Mouse (Mus musculus): ENCODE measurements around the gene Cep112. TPM values are rescaled to one million over a fixed set of nuclear protein-coding genes. Genes with fewer than 3 reads are reported as not detected.

Gene Cep112
- 1 to 10 TPM in 2 of 3 experiments, under 1 TPM in 1; 0.62 to 1.8 (median 1.0) TPM for polyA plus RNA-seq (2017; shearing (Covaris generic))

DNA sequence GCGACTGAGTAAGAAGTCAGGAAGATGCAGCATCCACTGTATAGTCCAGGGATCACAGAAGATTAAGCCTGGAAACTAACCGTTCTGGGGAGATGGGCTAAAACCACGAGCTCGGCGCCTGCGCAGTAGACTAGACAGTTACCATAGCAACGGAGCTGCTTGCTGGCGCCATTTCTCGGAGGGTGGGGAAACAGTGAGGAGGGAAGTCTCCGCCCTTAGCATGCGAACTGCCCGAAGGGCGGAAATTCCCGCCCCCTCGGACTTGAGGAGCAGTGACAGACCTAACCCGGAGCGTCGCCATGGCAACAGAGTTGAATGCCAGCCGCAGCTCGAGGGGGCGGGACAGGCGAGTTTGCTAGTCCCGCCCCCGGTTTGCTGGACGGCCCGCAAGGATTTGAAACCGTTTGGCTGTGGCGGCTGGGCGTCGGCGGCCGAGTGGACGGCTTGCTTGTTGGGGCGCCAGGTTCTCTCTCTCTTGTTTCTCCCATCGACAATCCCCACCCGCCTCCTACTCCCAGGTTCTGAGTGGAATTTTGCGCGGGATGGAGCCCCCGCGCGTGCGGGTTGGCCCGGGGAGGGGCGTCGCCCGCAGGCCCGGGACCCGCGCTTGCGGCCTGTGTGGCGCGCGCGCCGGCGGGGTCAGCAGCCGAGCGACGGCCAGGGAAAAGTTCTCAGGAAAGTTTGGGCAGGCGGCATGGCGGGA is at the start of gene Cep112:
Cep112 (plus strand) TSS at position 304 of the 703 bp plus-strand sequence.
- peak; percentile 97 for ATAC-seq

DNA sequence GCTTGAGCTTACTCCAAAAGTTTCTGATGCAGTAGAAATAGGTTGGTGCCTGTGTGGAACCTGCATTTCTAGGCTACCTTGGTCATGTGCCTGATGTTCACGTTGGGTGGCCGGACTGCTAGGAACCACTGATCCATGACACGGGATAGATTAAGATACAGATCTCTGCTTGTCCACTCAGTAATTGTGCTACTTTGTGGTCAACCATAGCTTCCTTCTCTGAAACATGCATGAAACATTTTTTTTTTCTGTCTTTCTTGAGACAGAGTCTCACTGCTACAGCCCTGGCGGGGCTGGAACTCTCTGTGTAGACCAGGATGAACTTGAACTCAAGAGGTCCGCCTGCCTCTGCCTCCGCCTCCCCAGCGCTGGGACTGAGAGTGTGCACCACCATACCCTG is 48.2 kb upstream of the Cep112 start:
- ATAC-seq, result no peak

DNA sequence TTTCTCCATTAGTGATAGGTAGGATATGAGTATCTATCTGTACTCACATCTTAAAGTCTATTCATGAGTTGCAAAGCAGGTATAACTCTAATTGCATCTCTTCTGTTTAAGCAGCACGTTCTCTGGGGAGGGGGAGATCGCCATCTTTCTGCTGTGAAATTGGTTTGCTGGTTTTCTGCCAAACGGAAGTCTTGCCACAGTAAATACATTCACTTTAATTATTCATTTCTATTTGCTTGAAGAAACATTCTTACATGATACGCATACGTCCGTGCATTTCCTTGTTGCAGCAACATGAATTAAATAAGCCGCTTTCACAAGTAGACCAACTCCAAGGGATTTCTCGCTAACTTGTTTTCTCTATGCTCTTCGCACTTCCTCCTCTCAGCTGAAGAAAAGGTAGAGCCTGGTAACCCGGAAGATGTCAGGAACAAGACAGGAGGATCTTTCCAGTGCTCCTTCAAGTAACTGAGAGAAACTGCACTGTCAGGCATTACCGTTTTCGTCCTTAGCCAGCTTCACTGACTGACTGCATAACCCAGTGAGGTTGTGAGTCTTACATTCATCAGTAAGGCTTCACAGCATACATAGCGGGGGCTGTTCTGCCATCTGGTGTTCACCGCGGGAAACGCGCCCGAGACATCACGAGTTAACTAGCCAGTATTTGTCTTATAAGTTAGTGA is 47.2 kb upstream of the Cep112 start:
- ATAC-seq, result peak; percentile 93

DNA sequence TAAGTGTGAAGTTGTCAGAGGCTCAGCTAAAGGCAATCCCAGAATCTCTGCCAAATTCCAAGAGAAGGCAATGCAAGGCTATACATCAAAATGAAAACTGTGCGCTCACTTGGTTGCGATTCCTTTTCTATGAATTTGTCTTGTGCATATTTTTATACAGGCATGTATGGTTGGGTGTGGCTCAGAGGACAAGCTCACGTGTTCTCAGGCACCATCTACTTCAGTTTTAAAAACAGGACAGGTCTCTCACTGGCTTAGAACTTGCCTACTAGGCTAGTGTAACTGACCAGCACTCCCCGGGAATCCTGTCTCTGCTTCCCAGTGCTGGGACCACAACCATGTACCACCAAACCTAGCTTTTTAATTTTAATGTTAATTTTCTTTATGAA is 46.6 kb upstream of the Cep112 start:
- no peak for ATAC-seq

DNA sequence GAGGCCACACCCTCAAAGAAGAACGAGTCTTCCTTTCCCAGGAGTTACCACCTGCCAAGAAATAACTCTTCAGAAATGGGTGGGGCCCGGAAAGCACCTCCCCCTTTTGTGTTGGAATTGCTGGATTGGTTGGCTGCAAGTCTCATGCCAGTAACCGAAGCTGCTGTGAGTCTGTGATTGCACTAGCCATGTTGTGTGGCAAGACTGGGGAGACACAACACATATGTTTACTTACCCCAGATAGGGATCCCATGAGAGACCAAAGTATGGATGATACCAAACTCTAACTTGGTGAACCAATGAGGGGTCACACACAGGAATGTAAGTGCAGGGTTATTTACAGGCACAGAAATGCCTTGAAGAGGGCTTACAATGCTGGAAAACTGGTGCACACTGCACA is 42.3 kb upstream of the Cep112 start:
- ATAC-seq, result no peak

DNA sequence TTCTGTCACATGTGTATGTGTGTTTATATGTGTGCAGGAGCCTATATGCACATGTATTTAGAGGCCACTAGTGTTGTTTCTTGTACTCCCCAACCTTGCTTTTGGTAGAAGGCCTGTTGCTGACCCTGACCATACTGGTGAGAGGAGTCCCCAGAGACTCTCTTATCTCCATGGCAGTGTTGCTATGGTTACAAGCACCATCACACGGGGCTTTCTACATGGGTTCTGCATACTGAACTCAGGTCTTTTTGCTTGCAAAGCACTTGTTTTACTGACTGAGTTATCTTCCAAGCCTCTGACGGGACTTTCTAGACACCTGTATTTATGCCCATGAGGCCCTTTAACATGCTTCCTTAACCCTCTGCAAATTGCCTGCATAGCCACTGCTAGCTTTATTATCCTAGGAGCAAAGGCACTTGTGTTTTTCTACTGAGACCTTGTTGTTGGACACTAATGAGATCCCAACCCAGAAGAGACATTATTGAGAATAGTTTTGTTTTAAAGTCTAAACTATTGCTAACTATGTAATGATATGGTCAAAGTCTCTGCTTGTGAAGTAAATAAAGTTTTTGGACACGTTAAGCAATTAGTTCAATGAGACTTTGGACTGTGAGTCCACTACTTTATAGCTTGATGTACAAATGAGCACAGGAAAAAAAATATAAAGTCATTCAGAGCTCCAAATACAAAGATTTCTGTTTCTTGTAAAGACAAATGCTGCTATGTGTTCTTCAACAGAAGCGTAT is 39.9 kb upstream of the Cep112 start:
- no peak for ATAC-seq

DNA sequence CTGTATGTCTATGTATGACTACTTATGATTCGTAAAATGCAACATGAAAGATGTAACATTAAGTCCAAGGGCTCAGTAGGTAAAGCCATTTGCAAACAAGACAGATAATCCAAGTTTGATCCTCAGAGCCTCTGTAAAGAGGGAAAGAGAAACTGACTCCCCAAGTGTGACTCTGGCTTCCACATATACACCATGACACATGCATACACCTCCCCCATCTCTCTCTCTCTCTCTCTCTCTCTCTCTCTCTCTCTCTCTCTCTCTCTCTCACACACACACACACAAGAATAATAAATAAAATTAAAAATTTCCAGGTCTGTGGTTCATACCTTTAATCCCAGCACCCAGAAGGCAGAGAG is 39.3 kb upstream of the Cep112 start:
- no peak for ATAC-seq

DNA sequence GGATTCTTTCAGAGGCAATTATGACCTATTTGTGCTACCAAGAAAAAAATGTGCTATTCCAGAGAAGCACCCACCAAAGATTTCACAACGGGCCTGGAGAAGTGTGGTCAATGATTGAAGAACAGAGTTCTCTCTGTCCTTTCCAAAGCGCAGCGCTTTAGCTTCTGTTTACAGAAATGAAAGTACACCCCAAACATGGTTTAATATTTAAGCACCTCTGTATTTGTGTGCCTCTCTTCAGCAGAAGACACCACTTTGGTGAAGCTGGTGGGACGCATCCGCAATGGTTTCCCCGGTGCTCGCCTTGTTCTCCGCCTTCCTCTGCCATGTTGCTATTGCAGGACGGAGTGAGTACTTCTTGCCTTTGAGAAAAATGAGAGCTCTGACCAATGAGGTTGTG is 29.9 kb upstream of the Cep112 start:
- no peak for ATAC-seq

DNA sequence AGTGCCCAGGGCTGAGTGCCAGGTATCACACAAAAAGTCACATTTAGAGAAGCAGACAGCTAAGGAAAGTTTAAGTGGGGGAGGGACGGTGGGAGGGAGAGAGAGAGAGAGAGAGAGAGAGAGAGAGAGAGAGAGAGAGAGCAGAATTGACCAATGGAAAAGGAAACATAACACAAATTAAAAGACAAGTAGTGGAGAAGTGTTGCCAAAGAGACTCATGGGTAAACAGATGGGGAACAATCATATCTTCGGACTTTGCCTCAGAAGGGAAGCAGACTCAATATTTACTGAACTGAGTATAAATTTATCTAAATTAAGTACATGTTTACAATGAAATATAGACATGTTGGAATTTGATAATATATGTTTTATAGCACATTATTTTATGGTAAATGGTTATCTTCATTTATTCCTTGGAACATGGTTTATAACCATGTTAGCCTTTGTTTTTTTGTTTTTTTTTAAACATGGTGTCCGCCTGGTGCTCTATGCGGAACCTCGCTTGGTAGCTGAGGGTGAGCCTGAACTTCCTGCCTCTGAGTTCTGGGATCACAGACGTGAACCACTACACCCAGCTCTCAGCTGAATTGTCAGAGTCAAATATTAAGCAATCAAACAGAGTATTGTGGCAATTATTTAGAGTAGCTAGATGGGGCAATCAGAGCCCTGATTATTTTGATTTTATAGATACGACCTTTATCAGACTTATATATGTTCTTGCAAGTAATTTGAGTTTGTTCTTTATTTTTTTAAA is 28.7 kb upstream of the Cep112 start:
- no peak for ATAC-seq

DNA sequence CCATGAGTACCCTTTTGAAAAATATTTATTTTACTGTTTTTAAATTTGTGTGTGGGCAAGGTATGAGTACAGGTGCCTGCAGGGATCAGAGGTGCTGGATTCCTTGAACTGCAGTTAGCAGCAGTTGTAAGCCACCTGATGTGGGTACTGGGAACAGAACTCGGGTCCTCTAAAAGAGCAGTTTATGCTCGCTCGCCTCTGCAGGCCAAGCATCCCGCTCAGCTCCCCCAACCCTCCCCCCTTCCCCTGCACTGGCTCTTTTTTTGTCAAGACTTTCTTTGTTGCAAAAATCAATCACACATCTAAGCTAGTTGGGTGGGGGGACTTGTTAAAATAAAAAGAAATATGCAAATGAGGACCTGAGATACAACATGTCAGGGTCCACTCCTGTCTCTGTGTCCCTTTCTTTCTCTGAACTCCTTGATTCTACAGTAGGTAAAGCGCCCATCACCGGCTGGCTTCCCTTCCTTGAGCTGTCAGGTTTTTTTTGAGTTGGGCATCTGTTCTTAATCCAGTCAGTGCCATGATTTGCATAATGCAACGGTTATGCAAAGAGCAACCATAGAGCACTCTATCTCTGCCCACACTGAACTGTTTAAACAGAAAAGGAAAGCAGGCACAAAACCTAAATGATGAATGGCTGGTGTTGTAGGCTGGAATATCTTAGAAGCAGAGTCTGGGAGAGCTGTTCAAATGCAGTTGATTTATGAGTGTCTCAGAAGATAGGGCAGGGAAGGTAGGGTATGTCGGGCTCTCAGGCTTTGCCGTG is 14.9 kb upstream of the Cep112 start:
- no peak for ATAC-seq

DNA sequence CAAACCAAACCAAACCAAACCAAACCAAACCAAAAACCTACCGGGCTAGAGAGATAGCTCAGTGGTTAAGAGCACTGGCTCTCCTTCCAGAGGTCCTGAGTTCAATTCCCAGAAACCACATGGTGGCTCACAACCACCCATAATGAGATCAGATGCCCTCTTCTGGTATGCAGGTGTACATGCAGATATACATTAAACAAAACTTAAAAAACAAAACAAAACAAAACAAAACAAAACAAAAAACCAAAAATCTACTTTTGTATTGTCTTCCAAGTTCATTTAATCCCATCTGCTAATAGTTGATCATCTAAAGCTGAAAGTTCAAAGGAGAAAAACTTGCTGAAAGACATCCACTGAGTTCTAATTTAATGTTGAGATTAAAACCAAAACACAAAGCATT is 8.6 kb upstream of the Cep112 start:
- ATAC-seq, result no peak

DNA sequence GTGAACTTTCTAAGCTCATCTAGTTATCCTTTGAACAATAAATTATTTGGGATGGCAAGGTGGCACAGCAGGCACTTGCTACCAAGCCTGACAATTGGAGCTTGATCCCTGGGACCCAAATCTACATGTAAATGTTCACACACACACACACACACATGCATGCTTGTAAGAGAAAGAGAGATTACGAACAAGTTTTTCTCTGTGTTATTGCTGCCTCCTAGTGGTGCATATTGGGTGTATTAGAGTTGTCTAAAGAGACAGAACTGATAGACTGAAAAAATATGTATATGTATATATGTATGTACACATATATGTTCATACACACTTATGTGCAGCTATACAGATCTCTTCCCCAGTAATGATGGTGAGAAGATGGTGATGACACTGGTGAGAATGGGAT is 6.5 kb upstream of the Cep112 start:
- ATAC-seq, result peak; percentile 25

DNA sequence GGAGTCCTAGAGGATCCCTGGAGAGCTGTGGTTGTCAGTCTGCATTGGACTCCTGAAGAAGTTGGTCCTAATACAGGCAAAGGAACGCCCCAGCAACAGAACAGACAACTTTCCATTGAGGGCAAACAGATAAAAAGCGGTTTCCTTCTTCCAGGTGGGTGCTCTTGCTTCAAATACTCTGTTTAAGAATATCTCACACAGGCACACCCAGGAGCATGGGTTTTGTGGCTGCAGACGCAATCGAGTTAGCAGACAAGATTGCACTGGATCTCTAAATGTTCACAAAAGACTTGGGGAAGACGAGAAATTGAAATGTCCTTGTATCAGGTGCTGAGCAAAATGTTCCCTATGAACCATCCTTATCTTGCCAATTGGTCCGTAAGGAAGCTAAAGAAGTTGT is 5.8 kb upstream of the Cep112 start:
- no peak for ATAC-seq

DNA sequence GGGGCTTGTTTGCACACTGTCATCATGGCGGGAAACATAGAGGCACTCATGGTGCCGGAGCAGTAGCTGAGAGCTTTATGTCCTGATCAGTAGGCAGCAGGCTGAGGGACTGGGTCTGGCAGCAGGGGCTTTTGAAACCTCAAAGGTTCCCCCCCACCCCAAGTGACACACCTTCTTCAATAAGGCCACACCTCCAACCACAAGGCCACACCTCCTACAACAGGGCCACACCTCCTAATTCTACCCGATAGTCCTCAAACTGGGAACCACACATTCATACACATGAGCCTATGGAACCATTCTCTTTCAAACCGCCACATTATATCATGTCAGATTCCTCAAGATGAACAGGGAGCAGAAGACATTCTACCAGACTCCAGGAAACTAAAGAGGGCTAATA is 4.2 kb upstream of the Cep112 start:
- no peak for ATAC-seq

DNA sequence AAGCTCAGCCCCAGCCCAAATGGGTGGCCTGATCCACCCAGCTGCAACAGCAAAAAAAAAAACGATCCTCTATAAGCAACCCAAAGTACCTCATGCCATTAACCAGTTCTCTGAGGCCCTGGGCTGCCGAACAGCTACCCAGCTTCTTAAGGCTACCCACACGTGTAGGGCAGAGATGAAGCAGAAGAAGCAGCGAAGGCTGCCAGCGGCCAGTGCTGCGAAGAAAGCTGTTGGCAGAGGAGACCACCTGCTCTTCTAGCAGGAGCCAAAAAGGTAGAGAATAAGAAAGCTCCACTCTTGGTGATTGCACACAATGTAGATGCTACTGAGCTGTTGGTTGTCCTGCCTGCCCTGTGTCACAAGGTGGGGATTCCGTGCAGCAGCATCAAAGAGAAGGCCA is 1.8 kb upstream of the Cep112 start:
- no peak for ATAC-seq

DNA sequence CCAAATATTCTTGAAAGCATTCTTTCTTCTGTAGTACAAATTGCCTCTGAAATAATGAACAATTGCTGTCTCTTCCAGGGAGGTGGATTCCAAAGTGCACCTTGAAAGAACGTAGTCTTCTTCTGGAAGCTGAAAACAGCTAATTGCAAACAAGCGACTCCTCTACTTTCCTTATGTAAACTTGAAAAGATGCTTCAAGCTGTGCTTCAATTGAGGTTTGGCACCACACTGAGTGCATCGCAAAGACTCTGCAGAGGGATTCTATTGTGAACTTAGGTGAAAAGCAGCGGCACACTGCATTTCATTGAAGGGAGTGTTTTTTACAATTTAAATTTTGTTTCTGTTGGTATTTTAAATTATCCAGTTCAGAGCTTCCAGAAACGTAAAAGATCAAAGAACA is 881 bp upstream of the Cep112 start:
- ATAC-seq, result no peak

DNA sequence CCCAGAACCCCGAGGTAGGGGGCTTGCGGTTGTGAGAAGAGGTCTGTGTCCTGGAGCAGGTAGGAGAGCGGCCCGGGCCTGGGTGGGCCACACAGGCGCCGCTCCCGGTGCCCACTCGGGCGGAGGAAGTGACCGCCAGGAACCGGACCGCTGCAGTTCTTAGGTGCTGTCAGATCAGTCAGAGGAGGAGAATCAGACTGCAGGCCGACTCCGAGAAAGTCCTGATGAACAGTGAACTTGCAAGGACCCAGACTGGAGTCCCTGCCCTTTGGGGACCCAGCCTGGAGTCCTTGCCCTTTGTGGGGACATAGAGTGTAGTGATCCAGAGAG is 565 bp downstream of the Cep112 start:
- ATAC-seq, result no peak

DNA sequence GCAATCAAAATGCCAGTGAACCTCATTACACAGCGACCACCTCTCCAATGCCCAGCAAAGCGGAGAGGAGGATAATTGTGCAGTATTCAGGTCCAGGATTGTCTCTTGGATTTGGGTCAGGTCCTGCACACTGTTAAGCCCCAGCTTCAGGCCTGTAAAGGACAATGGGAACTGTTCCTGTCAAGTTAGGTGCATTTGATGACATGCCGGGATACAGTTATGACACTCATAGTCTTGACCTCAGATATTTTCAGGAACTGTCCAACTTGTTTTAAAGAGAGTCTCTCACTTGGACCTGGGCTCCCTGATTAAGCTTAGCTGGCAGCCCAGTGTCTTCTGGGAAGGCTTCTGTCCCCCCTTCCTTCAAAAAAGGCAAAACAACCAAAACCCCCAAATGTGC is 1.1 kb downstream of the Cep112 start:
- ATAC-seq, result no peak

DNA sequence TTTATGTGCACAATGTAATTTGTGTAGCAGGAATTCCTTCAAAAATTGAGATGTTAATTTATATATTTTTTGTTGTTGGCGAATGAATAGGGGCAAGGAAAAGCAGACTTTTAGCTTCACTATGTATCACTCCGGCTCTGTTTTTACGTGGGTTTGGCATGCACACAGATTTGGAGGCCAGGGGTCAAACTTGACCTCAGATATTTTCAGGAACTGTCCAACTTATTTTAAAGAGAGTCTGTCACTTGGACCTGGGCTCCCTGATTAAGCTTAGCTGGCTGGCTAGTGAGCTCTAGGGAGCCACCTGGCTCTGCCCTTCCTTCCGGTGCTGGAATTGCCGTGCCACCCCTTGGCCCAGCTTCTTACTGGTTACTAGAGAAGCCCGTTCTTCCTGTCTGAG is 2.2 kb downstream of the Cep112 start:
- no peak for ATAC-seq

DNA sequence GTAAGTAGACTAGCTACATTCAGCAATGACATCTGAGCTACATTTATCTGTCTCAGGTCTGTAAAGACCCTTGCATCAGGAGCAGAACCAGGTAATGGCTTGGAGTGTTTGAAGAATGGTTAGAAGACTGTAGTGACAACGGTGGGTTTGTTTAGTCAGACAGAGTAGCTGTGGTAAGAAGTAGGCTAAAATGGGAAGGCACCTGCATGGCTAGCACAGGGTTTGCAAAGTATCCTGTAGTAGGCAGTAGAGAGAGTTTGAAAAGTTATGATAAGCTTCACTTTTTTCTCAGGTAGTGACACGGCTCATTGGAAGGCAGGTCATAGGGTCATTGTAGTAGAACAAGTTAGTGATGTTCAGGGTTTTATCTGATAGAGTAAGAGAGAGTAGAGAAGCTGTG is 4.1 kb downstream of the Cep112 start:
- no peak for ATAC-seq

DNA sequence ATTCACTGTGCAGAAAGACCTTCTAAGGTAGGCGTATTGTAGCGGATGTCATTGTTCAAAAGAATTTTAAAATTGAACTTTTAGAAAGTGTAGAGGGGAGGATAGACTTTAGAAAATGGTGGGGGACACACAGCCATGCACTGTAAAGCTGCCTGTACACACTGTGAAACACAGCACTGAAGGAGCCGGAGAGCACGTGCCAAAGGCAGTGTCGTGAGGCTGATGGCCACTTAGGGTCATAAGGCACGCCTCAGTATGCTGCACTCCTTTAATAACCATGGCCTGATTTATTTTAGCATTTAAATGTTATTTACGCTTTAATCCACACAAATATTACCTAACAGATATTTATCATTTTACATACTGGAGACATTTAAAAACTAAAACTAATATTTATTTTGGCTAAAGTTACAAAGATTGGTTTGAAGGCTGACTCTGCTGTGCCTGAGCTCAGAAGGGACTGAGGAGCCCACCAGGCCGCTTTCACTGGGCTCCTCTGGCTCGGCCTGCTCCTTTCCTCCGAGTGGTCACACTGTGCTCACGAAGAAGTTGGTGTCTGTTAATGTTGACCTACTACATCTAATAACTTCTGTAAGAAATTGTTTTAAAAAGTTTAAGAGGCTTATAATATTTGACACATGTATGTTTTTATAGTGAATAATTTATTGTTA is 19.0 kb downstream of the Cep112 start:
- ATAC-seq, result no peak

DNA sequence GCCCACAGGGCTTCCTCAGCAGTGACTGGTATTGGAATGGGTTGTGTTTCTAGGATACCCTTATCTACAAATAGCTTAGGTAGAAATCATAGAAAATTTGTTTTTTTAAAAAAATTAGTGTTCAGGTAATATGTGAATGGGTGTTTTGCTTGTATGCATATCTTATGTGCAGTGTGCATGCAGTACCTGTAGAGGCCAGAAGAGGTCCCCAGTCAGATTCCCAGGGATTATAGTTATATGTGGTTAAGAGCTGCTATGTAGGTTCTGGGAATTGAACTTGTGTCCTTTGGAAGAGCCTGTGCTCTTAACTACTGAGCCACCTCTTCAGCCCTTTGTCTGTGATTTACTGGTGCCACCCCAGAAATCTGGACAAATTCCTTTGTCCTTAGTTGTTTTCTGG is 22.2 kb downstream of the Cep112 start:
- no peak for ATAC-seq

All from inflammation-experienced regulatory T-cells, adult 6 months (primary cell).